Mouse (Mus musculus) retina, postnatal 7 days (tissue): ENCODE data around the gene Ccdc130.

Experiments
- DNase-seq: peaks from one replicate; pipeline ENCODE4 v3.0.0-alpha.2; 2012; ENCODE audit warnings: low read depth, low spot score

Gene Ccdc130

DNA sequence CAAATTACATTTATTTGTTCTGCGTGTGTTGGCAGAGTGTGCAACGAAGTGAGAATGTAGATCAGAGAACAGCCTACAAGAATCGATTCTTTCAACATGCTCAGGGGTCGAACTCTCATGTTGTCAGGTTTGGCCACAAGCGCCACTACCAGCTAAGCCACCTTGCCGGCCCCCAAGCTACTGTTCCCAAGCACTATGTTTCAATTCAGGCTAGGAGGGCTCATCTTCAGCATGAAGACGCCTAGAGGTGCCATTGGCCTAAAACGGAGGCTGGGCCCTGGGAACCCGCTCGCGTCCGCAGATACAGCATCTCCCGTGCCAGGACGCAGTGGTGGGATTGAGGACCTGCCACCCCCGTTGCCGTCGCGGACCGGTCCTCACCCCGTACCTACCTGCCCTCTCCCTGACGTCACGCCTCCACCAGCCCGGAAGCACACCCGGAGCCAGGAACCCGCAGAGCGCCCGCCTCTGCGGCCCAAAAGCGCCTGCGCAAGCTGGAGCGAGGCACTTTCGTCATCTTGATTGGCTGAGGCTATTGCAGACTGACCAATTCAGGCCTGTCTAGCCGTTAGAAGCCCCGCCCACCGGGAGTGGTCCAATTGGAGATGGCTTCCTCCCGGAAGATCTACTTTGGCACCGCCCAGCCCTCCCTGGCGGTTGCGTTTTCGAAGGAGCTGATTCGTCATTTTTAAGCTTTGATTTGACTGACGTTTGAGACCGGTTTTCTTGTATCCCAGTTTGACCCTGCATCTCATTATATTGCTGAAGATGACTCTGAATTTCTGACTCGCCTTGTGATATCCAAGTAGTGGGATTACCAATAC is at the start of gene Ccdc130:
Gene Ccdc130 (minus strand): TSS at position 431 of the 824 bp plus-strand sequence.
- DNase-seq, result peak; percentile 100

DNA sequence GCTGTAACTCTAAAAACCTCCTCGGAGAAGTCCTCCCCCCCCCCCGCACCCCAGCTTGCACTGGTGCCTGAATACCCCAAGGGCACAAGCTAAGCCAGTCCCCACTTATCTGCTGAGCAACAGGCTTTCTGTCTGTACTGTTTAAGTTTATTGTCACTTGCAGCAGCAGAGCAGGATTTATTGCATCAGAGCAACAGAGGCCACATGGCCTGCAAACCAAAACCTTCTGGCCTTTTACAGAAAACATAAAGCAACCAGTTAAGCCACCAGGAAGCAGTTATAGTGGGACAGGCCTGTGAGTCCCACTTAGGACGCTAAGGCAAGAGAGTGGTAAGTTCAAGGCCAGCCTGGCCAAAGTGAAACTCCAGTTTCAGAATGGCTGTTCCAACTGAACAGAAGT is 38.2 kb upstream of the Ccdc130 start:
- no peak for DNase-seq

DNA sequence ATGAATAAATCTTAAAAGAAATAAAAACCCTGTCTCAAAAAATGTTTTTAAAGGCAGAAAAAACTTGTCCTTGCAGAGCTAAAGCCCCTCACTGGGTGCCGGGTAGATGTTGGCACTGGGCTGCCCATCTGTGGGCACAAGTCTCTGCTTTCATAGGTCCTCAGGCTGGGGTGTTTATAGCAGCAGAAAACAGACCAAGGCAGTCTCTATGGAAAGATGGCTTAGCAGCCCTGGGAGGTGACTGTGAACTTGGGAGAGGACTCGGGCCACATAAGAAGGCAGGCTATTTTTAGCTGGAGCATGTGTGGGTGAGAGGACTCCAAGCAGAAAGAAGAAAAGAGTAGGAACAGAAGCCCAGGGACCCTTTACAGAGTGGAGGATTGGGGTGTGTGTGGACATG is 33.8 kb upstream of the Ccdc130 start:
- no peak for DNase-seq

DNA sequence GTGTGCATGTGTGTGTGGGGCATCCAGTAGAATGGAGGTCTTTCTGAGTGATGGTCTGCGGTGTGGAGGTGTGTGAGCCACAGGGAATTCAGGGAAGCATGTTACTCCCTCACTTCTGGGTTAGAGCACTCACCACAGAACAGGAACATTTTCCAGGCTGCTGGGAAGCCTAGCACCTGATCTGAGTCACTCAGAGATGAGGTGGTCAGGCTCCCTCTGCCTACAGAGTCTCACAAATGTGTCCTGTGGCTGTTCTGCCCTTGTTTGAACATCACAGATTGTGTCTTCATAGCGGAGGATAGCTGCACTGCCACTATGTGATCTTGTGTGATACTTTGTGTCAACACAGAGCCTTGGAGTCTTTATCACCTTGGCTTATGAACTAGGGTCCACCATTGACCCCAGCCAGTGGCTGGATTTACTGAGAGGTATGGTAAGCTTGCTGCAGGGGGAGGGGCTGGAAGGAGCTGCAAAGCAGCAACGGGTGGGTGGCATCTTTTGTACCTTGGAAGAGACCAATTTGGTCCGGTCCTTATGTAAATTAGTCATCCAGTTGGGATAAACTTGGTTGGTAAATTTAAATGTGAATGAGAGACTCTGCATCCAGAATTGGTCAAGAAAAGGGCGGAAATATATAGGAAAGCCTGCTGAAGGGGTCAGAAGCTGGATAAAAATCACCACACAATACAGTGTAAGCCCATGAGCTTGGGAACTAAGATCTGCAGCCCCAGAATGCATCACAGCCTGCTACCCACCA is 27.0 kb upstream of the Ccdc130 start:
- DNase-seq, result no peak

DNA sequence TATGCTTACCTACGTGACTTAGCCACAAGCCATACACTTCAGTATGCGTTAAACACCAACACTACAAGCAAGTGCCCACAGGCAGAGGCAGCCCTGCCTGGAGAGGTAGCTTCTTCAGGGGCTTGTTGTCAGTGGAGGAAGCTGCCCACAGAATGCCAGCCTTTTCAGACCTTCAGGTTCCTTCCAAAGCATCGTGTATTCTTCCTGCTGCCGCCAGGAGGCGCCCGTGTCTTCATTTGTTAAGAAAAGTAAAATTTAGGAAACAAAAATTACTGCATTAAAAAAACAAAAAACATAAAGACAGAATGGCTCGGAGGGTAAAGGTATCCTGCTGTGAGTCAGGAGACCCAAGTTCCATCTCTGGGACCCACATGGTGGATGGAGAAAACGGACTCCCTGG is 21.5 kb upstream of the Ccdc130 start:
- peak; percentile 53 for DNase-seq

DNA sequence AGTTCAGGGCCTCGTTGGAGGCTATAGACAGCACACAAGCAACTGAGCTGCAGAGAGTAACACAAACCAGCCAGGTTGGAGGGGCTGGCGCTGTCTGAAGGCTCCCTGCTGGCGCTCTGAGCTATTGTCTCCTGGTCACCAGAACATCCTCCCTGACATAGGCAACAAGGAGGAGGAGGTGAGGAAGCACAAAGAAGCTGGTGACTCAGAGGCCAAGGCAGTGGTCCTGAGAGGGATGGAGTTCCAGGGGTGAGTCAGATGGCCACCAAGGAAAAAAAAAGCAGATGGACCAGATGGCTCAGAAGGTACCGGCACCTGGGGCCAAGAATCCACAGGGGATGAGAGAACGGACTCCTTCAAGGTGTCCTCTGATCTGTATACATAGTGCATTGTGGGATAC is 20.9 kb upstream of the Ccdc130 start:
- no peak for DNase-seq

DNA sequence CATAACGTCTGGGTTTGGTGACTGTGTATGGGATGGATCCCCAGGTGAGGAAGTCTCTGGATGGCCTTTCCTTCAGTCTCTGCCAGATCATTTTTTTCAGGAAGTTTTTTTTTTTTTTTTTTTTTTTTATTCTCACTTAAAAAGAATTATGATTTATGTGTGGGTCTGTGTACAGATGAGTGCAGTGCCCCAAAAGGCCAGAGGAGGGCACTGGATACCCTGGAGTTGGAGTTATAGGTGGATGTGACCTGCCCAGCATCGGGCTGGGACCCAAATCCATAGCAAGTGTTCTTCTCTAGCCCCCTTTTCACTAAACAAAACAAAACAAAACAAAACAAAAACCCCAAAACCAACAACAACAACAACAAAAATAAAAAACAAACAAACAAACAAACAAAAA is 18.7 kb upstream of the Ccdc130 start:
- no peak for DNase-seq

DNA sequence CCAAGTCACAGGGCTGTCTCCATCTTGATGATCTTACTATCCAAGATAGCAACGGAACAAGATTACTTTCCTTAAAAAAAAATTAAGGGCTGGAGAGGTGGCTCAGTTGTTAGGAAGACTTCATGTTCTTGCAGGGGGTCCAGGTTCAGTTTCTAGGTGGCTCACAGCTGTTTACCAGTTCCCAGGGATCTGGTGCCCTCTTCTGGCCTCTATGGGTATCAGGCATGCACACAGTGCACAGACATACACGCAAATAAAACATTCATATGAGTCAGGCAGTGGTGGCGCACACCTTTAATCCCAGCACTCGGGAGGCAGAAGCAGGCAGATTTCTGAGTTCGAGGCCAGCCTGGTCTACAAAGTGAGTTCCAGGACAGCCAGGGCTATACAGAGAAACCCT is 15.5 kb upstream of the Ccdc130 start:
- DNase-seq, result peak; percentile 27

DNA sequence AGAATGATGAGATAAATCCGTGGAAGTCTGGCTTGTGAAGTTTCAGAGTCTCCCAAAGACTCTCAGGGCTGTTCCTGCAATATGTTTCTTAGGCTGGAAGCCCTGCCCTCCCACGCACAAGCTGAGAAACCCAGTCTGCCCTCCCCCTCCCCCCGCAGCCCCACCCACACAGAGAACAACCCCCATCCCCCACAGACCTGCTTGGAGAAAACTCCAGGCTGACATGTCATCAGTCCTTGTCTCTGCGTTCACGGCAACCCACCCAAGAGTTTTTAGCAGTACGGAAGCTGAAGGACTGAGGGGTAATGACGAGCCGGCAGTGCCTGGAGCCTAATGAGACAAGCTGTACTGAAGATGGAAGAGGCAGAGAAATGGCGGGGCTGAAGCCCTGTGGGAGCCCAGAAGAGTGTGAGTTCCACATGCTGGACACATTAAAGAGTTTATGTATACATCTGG is 14.5 kb upstream of the Ccdc130 start:
- no peak for DNase-seq

DNA sequence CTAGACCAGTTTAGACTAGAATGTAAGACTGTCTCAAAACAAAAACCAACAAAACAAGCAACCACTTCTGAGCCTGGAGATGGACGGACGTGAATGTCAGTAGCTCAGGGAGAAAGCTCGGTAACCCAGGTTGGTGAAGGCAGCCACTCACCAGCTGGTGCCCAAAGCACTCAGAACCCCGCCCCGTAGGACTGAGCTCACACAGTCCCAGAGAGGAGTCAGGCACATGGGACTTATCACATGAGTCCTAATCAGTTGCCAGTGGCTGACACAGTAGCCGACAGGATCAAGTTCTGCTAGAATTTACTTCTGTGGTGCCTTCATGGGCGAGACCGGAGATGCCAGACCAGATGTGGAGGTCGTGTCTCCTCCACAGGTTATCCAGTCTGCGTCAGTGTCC is 10.6 kb upstream of the Ccdc130 start:
- no peak for DNase-seq

DNA sequence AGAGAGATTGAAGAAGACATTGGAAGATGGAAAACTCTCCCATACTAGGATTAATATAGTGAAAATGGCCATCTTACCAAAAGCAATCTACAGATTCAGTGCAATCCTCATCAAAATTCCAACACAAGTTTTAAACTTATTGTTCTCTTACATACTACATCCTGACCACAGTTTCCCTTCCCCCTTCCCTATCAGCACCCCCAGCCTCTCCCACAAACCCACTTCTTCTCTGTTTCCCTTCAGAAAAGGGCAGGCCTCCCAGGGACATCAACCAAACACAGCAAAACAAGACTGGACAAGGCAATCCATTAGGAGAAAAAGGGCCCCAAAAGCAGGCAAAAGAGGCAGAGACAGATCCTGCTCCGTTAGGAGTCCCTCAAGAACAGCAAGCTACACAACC is 6.3 kb upstream of the Ccdc130 start:
- no peak for DNase-seq

DNA sequence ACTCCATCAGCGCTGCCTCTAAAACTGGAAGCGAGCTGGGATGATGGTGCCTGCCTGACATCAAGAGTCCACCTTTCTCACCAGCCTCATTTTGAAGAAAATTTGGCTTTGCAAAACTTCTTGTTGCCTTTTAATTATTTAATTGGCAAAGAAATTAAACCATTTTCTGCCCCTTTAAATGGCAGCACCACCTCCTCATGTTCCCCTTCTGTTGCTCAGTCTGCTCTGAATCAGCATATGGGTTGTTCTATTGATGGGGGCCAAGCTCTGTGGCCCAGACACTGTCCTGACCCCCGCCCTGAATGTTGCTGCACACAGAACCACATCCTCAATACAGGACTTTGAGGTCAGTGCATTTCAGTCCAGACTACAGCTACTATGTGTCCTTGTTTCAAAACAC is 3.8 kb upstream of the Ccdc130 start:
- DNase-seq, result no peak

DNA sequence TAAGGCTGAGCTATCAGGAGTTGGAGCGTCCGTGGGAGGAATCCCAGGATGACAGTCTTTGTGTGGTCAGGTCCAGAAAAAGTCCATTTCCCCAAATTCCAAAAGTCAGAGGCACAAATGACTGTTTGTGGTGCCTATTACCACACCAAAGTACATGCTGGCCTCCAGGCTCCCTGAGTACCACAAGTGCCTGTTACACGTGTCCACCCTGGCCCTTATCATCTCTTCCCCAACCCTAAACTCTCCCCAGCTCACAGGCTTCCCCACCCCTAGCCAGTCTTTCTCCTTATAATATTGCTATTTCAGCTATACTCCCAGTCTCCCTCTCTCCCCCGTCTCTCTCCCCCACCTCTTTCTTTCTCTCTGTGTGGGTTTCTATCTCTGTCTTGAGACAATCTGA is 2.1 kb upstream of the Ccdc130 start:
- DNase-seq, result no peak

DNA sequence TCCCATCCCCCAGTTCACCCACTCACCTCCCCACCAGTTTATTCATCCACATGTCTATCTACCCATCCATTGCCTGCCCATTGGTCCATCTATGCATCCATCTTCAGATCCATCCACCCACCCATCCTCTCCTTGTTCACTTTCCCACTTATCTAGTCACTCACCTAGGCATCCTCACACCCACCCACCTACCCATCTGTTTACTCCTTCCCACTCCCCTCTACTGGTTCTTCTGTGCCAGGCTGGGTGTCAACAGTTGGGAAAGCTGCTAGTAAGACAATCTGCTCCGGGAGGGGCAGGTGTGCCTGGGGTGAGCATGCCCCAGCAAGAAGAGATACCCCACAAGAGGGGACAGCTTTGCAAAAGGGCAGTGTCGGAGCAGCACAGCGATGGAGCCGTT is 9.1 kb downstream of the Ccdc130 start:
- no peak for DNase-seq

DNA sequence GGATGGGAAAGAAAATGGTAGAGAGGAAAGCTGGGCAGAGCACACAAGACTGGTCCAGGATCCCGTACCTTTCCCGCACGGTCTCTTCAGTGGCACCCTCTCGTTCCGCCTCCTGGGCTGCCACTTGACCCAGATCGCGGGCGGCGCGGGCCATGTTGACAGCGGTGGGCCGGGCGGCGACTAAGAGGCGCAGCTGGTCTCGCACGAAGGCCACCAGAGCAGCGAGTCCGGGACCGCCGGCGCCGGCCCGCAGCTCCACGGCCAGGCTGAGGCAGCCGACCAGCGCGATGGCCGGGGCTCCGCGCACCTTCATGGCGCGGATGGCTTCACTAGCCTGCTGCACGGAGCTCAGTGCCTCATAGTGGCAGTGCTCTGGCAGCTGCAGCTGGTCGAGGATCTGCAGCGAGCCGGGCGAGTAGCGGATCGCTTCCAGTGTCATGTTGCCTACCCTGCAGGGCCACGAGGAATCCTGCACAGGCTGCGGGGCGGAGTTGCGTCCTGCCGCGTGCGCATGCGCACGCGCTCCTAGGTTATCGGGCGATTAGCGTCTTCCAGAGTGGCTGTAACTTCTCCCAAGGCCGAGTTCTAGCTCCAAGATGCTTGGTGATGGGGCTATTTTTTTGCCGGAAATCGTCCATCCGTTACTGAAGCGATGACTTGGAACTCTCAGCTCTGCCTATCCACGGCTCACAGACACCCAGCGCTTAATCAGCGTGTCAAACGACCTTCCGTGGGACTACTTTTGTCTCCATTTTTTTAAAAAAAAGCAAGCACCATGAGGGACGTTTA is 13.2 kb downstream of the Ccdc130 start, which contains the start of gene Mri1:
Gene Mri1 (minus strand): TSS at position 505 of the 789 bp plus-strand sequence.
- DNase-seq, result peak; percentile 84

DNA sequence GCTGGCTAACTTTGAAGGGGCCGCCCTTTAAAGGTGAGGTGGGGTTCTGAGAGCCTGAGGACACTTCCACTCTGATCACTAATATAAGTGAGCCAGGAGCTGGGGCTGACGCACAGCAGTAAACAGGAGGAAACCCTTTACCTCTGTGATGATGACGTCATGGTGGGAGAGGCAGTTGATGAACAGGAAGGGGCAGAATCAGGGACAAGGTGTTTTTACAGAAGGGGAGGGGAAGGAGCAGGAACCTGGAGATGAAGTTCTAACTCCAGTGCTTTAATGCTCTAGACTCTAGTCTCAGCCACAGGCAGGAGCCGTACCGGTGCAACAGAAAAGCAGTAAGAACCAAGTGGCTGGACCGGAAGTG is 13.7 kb downstream of the Ccdc130 start:
- no peak for DNase-seq

DNA sequence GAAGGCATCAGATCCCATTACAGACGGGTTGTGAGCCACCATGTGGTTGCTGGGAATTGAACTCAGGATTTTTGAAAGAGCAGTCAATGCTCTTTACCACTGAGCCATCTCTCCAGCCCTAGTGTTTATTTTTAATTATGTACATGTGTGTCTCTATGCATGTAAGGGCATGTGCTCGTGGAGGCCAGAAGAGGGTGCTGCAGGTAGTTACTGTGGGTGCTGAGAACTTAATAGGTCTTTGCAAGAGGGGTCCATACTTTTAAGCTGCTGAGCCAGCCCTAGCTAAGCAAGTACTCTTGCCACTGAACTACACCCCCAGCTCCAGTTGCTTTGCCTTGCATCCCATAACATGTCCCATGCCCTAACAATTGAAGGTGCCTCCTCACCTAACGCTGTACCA is 14.3 kb downstream of the Ccdc130 start:
- DNase-seq, result no peak

DNA sequence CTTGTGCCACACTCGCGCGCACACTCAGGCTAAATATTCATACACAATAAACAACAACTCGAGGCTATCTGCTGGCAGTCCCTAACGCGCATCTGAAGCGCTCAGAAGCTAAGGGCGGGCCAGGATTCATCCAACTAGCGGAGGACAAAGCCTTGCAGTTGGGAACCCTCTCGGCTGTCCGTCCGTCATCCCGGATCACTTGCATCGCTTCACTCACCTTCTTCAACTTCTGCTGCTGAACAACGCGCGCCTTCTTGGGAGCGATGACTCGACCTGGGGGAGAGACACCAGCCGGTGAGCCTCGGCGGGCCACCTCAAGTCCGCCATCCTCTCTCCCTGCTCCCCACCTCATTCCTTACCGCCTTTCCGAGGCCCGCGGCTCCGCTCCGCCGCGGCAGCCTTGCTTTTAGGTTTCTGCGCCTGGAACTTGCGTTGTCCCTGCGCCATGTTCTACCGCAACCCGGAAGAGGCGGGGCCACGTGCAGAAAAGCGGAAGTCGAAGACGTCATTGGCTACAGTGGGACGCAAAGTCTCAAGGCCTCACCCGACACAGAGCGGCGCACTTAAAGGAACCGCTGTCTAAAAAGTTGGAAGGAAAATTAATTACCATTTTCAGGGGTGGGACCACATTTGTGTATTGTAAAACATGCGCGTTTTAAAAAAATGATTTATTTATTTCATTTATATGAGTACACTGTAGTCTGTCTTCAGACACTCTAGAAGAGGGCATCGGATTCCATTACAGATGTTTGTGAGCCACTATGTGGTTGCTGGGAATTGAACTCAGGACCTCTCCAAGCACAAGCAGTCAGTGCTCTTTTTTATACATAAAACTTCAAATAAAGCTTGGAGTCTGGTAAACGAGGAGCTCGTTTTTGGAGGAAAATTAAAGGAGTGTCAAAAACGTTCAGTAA is 20.7 kb downstream of the Ccdc130 start, which contains the start of gene D8Ertd738e:
Gene D8Ertd738e (minus strand): TSS at position 463 of the 914 bp plus-strand sequence.
- peak; percentile 89 for DNase-seq

DNA sequence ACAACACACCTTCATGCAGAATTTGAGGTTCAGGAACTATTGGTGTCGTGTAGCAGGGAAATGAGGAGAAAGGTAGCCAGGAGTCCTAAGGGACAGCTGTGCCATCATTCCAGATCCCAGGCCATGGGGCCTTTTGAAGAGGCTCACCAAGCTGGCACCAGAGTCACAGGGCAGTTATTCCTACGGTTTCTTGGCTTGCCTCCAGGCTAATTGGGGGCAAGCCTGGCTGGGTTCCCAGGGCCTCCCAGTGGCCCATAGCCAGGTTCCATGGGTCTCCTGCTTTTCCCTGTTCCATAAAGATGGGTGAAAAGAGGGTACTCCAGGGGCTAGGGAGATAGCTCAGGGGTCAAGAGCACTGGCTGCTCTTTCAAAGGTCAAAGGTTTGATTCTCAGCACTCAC is 28.4 kb downstream of the Ccdc130 start:
- no peak for DNase-seq

DNA sequence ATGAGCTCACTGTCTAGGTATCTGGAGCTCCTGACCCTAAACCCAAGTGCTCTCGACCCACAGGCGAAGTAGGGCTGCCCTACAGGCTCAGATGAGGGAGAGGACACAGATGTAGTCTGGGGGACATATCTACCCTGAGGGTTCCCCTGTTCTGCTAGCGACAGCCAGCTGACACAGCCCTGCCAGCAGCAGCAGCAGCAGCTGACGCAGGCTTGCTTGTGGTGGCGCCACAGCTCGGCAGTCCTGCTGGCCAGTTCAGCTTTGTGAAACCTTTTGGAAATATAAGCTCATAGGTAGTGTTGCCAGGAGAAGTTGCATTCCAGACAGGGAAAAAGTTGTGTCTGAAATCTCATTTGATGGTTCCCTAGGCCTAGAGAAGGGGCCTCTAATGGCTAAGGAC is 29.0 kb downstream of the Ccdc130 start:
- no peak for DNase-seq
